Mouse (Mus musculus): ENCODE measurements around the gene Sox13. TPM values are rescaled to one million over a fixed set of nuclear protein-coding genes. Genes with fewer than 3 reads are reported as not detected.

The Sox13 gene
- polyA plus RNA-seq, 1 experiment, result 0.80 TPM

DNA sequence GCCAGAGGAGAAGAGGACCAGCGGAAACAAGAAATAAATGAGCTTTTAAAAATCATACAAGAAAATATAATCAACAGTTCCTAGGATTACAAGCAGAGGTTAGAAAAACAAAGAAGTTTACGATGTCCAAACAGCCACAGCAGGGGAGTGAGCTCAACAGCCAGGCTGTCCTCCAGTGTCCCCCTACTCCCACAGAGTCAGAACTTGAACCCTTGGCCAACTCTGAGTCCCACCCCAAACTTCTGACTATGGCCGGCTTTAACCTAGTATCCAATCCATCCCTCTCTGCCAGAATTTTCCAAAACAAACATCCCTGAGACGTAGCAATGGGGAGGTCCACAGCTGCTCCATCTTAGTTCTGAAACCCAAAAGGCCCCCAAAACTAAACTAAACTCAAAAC, 45.0 kb upstream of the Sox13 start:
- TF ChIP-seq REST (IDR thresholded peaks at IDR 0.05; ENCODE audit: insufficient read depth, insufficient read length), result no peak
- no peak for TF ChIP-seq POLR2AphosphoS2 (IDR thresholded peaks at IDR 0.05; ENCODE audit: insufficient read length, low read depth)
- TF ChIP-seq MAX (IDR thresholded peaks at IDR 0.05; ENCODE audit: low read depth), result no peak
- TF ChIP-seq MYOG (IDR thresholded peaks at IDR 0.05; ENCODE audit: control insufficient read depth in 1 of 3, insufficient read depth in 1 of 3, insufficient read length in 2 of 3, low read depth in 2 of 3), result no peak
- no peak for TF ChIP-seq POLR2A (IDR thresholded peaks at IDR 0.05; ENCODE audit: insufficient read length, low read depth)
- no peak for TF ChIP-seq TCF3 (IDR thresholded peaks at IDR 0.05; ENCODE audit: insufficient read length, low read depth)
- no peak for TF ChIP-seq CEBPB (IDR thresholded peaks at IDR 0.05; ENCODE audit: insufficient read depth, poor library complexity, severe bottlenecking)
- TF ChIP-seq E2F4 (IDR thresholded peaks at IDR 0.05; ENCODE audit: insufficient read depth), result no peak
- TF ChIP-seq USF1 (IDR thresholded peaks at IDR 0.05; ENCODE audit: low read depth), result no peak
- no peak for TF ChIP-seq TCF12 (IDR thresholded peaks at IDR 0.05; ENCODE audit: insufficient read depth, poor library complexity, severe bottlenecking)
- no peak for TF ChIP-seq MYOD1 (IDR thresholded peaks at IDR 0.05; ENCODE audit: control insufficient read depth in 1 of 3, insufficient read length in 2 of 3, low read depth in 2 of 3)
- TF ChIP-seq SRF (IDR thresholded peaks at IDR 0.05; ENCODE audit: control insufficient read depth, insufficient read length, low read depth), result no peak
- Histone ChIP-seq H3K4me3 (no peak overlapping the region), H3K36me3 (ENCODE audit: control insufficient read depth, insufficient read depth) (no peaks in the 10 kb centered on the region), H3K27me3 (ENCODE audit: control insufficient read depth, insufficient read depth, insufficient read length) (no peaks in the 10 kb centered on the region), H3K4me2 (ENCODE audit: low read depth) (no peak overlapping the region), H3ac (ENCODE audit: control insufficient read depth, insufficient read length) (no peak overlapping the region), H3K79me2 (ENCODE audit: control insufficient read depth, insufficient read depth) (no peaks in the 10 kb centered on the region)

DNA sequence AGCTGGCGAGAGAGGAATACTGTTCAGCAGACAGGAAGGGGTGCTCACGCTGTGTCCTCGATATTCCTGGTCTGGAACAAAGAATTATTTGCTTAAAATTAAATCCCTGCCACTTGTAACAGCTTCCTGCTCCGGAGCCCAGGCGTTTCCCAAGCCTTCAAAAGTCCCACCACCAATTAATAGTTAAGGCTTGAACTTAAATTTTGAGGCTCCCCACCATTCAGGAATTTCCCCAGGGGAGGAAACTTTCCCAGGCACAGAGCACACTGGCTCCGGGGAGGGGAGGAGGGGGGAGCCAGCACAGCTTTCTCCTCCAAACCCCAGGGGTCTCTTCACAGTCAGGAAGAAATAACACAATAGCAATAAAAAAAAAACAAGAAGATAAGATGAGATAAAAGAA, 44.6 kb upstream of the Sox13 start:
- no peak overlapping the region for H3K4me3 ChIP-seq
- H3K4me2 ChIP-seq (ENCODE audit: low read depth), result no peak overlapping the region
- H3K79me2 ChIP-seq (ENCODE audit: control insufficient read depth, insufficient read depth), result no peaks in the 10 kb centered on the region
- H3K27me3 ChIP-seq (ENCODE audit: control insufficient read depth, insufficient read depth, insufficient read length), result no peaks in the 10 kb centered on the region
- H3ac ChIP-seq (ENCODE audit: control insufficient read depth, insufficient read length), result no peak overlapping the region
- no peaks in the 10 kb centered on the region for H3K36me3 ChIP-seq (ENCODE audit: control insufficient read depth, insufficient read depth)
- TF ChIP-seq TCF12 (IDR thresholded peaks at IDR 0.05; ENCODE audit: insufficient read depth, poor library complexity, severe bottlenecking) (no peak), REST (IDR thresholded peaks at IDR 0.05; ENCODE audit: insufficient read depth, insufficient read length) (no peak), CEBPB (IDR thresholded peaks at IDR 0.05; ENCODE audit: insufficient read depth, poor library complexity, severe bottlenecking) (no peak), POLR2A (IDR thresholded peaks at IDR 0.05; ENCODE audit: insufficient read length, low read depth) (no peak), MYOG (IDR thresholded peaks at IDR 0.05; ENCODE audit: control insufficient read depth in 1 of 3, insufficient read depth in 1 of 3, insufficient read length in 2 of 3, low read depth in 2 of 3) (no peak)

GRCm38 (mm10) chr1:133467905-133468304, 43.7 kb upstream of the Sox13 start:
- TF ChIP-seq TCF12 (IDR thresholded peaks at IDR 0.05; ENCODE audit: insufficient read depth, poor library complexity, severe bottlenecking) (no peak), E2F4 (IDR thresholded peaks at IDR 0.05; ENCODE audit: insufficient read depth) (no peak), SRF (IDR thresholded peaks at IDR 0.05; ENCODE audit: control insufficient read depth, insufficient read length, low read depth) (no peak), CEBPB (IDR thresholded peaks at IDR 0.05; ENCODE audit: insufficient read depth, poor library complexity, severe bottlenecking) (no peak), POLR2AphosphoS2 (IDR thresholded peaks at IDR 0.05; ENCODE audit: insufficient read length, low read depth) (no peak), MYOD1 (IDR thresholded peaks at IDR 0.05; ENCODE audit: control insufficient read depth in 1 of 3, insufficient read length in 2 of 3, low read depth in 2 of 3) (no peak), USF1 (IDR thresholded peaks at IDR 0.05; ENCODE audit: low read depth) (no peak), TCF3 (IDR thresholded peaks at IDR 0.05; ENCODE audit: insufficient read length, low read depth) (no peak), POLR2A (IDR thresholded peaks at IDR 0.05; ENCODE audit: insufficient read length, low read depth) (no peak), MYOG (IDR thresholded peaks at IDR 0.05; ENCODE audit: control insufficient read depth in 1 of 3, insufficient read depth in 1 of 3, insufficient read length in 2 of 3, low read depth in 2 of 3) (no peak), MAX (IDR thresholded peaks at IDR 0.05; ENCODE audit: low read depth) (no peak), REST (IDR thresholded peaks at IDR 0.05; ENCODE audit: insufficient read depth, insufficient read length) (no peak)
- no peak overlapping the region for H3K4me2 ChIP-seq (ENCODE audit: low read depth)
- no peaks in the 10 kb centered on the region for H3K79me2 ChIP-seq (ENCODE audit: control insufficient read depth, insufficient read depth)
- H3K27me3 ChIP-seq (ENCODE audit: control insufficient read depth, insufficient read depth, insufficient read length), result no peaks in the 10 kb centered on the region
- H3K36me3 ChIP-seq (ENCODE audit: control insufficient read depth, insufficient read depth), result no peaks in the 10 kb centered on the region
- no peak overlapping the region for H3ac ChIP-seq (ENCODE audit: control insufficient read depth, insufficient read length)
- no peak overlapping the region for H3K4me3 ChIP-seq

DNA sequence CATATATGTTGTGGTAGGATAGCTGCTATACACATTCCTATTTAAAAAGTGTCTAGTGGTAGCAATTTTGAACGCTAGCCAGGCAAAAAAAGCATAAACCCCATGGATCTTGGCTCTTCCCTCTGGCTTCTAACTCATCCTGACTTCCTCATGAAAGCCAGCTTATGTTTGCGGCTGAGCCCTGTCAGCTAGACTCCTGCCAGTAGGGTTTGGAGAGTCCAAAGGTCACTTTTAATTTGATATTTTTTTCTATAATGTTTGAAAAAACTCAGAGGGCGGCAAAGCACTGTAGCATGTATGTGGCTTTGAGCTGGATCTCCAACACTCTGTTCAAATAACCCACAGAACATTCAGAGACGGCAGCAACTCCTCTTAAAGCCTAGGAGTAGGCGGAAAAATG, 39.0 kb upstream of the Sox13 start:
- H3K4me2 ChIP-seq (ENCODE audit: low read depth), result no peak overlapping the region
- H3K4me3 ChIP-seq, result no peak overlapping the region
- TF ChIP-seq MYOD1 (IDR thresholded peaks at IDR 0.05; ENCODE audit: control insufficient read depth in 1 of 3, insufficient read length in 2 of 3, low read depth in 2 of 3), result no peak
- no peak for TF ChIP-seq CEBPB (IDR thresholded peaks at IDR 0.05; ENCODE audit: insufficient read depth, poor library complexity, severe bottlenecking)
- TF ChIP-seq REST (IDR thresholded peaks at IDR 0.05; ENCODE audit: insufficient read depth, insufficient read length), result no peak
- no peak for TF ChIP-seq MYOG (IDR thresholded peaks at IDR 0.05; ENCODE audit: control insufficient read depth in 1 of 3, insufficient read depth in 1 of 3, insufficient read length in 2 of 3, low read depth in 2 of 3)
- TF ChIP-seq SRF (IDR thresholded peaks at IDR 0.05; ENCODE audit: control insufficient read depth, insufficient read length, low read depth), result no peak
- no peak for TF ChIP-seq POLR2A (IDR thresholded peaks at IDR 0.05; ENCODE audit: insufficient read length, low read depth)
- TF ChIP-seq E2F4 (IDR thresholded peaks at IDR 0.05; ENCODE audit: insufficient read depth), result no peak
- no peak for TF ChIP-seq TCF12 (IDR thresholded peaks at IDR 0.05; ENCODE audit: insufficient read depth, poor library complexity, severe bottlenecking)
- no peak for TF ChIP-seq MAX (IDR thresholded peaks at IDR 0.05; ENCODE audit: low read depth)
- no peak for TF ChIP-seq USF1 (IDR thresholded peaks at IDR 0.05; ENCODE audit: low read depth)
- TF ChIP-seq TCF3 (IDR thresholded peaks at IDR 0.05; ENCODE audit: insufficient read length, low read depth), result no peak
- H3K36me3 ChIP-seq (ENCODE audit: control insufficient read depth, insufficient read depth), result no peaks in the 10 kb centered on the region
- H3K79me2 ChIP-seq (ENCODE audit: control insufficient read depth, insufficient read depth), result no peaks in the 10 kb centered on the region
- no peak overlapping the region for H3ac ChIP-seq (ENCODE audit: control insufficient read depth, insufficient read length)
- H3K27me3 ChIP-seq (ENCODE audit: control insufficient read depth, insufficient read depth, insufficient read length), result no peaks in the 10 kb centered on the region

DNA sequence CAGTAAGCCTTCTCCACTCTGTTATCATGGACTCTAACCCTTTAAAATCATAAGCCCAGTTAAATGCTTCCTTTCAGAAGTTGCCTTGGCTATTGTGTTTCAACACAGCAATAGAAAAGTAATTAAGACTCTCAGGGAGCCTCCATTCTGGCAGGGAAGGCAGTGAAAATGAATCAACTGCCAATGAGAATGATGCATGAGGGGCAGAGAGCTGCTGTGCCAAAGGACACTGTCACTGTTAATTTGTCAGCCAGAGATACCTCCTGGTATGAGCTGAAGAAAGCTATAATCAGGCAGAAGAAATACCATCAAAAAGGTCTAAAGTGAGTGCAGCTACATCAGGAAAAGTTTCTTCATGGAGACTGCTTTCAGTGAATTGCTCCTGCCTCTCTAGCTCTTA, 36.8 kb upstream of the Sox13 start:
- Histone ChIP-seq H3K4me2 (ENCODE audit: low read depth) (no peak overlapping the region), H3K36me3 (ENCODE audit: control insufficient read depth, insufficient read depth) (no peaks in the 10 kb centered on the region), H3K4me3 (no peak overlapping the region), H3ac (ENCODE audit: control insufficient read depth, insufficient read length) (no peak overlapping the region), H3K79me2 (ENCODE audit: control insufficient read depth, insufficient read depth) (no peaks in the 10 kb centered on the region), H3K27me3 (ENCODE audit: control insufficient read depth, insufficient read depth, insufficient read length) (no peaks in the 10 kb centered on the region)
- TF ChIP-seq MYOD1 (IDR thresholded peaks at IDR 0.05; ENCODE audit: control insufficient read depth in 1 of 3, insufficient read length in 2 of 3, low read depth in 2 of 3), result no peak
- no peak for TF ChIP-seq SRF (IDR thresholded peaks at IDR 0.05; ENCODE audit: control insufficient read depth, insufficient read length, low read depth)
- TF ChIP-seq USF1 (IDR thresholded peaks at IDR 0.05; ENCODE audit: low read depth), result no peak
- no peak for TF ChIP-seq E2F4 (IDR thresholded peaks at IDR 0.05; ENCODE audit: insufficient read depth)
- no peak for TF ChIP-seq POLR2A (IDR thresholded peaks at IDR 0.05; ENCODE audit: insufficient read length, low read depth)
